Mouse (Mus musculus) forebrain, embryonic 13.5 days (tissue): ENCODE results near the gene A630073D07Rik. TPM values are rescaled to one million over a fixed set of nuclear protein-coding genes. Genes with fewer than 3 reads are reported as not detected.
"Not testable (repeated sequence)": the region's sequence is repeated elsewhere in the genome, so short reads cannot be mapped to it uniquely, and the experiment has no call there.

Experiments used
- ATAC-seq: fragments of 200-750 bp; cut with Nextera tagmentation; 2 replicates; pipeline ENCODE4 v1.8.0; 2017
- H3K27ac ChIP-seq: fragments of 300-500 bp; sonication (generic); 2 replicates; pipeline ENCODE4 v1.5.1; 2015; ENCODE audit warnings: inconsistent platforms, mild to moderate bottlenecking, moderate library complexity
- H3K27me3 ChIP-seq: fragments of 300-500 bp; sonication (generic); 2 replicates; pipeline ENCODE4 v1.6.1; 2015; ENCODE audit warnings: mild to moderate bottlenecking, inconsistent platforms
- H3K36me3 ChIP-seq: fragments of 300-500 bp; sonication (generic); 2 replicates; pipeline ENCODE4 v1.6.1; 2015; ENCODE audit warnings: mild to moderate bottlenecking, inconsistent platforms; ENCODE audit not compliant: poor library complexity, severe bottlenecking
- H3K4me1 ChIP-seq: fragments of 300-500 bp; sonication (generic); 2 replicates; pipeline ENCODE4 v1.6.1; 2015; ENCODE audit warnings: inconsistent platforms
- H3K4me2 ChIP-seq: fragments of 300-500 bp; sonication (generic); 2 replicates; pipeline ENCODE4 v1.6.1; 2015; ENCODE audit warnings: inconsistent platforms, mild to moderate bottlenecking, moderate library complexity
- H3K4me3 ChIP-seq: fragments of 300-500 bp; sonication (generic); 2 replicates; pipeline ENCODE4 v1.5.1; 2015; ENCODE audit warnings: mild to moderate bottlenecking, inconsistent platforms
- H3K9ac ChIP-seq: fragments of 300-500 bp; sonication (generic); 2 replicates; pipeline ENCODE4 v1.6.1; 2015; ENCODE audit warnings: mild to moderate bottlenecking, inconsistent platforms
- H3K9me3 ChIP-seq: fragments of 300-500 bp; sonication (generic); replicated peaks from 2 replicates; pipeline ENCODE4 v1.6.1; 2016; ENCODE audit warnings: inconsistent platforms
- WGBS: fragments of 180-500 bp; shearing (Covaris S2); methylation state at CpG from one replicate; pipeline ENCODE4 v1.1.7; 2015; 5-methylcytosine and 5-hydroxymethylcytosine counted together
- polyA plus RNA-seq: library from polyadenylated mRNA; unstranded; fragments of >200 nt; fragmentation: Nextera tagmentation; extraction: Ambion mirVana; gene quantifications from 2 replicates; pipeline ENCODE4 v1.2.1, GENCODE M21; 2015

Gene A630073D07Rik
- not detected in 2 replicates for polyA plus RNA-seq

GRCm38 (mm10) chr6:132651426-132651825 lies at the start of gene A630073D07Rik:
TSS of gene A630073D07Rik (minus strand) at chr6:132651526.
- Histone ChIP-seq H3K36me3 (no peaks in the 10 kb centered on the region), H3K27me3 (no peaks in the 10 kb centered on the region), H3K27ac (no peak within 1 kb of the TSS), H3K4me1 (no peaks in the 10 kb centered on the region), H3K9me3 (no peaks in the 10 kb centered on the region), H3K4me3 (no peak within 1 kb of the TSS), H3K9ac (no peak within 1 kb of the TSS), H3K4me2 (no peak within 1 kb of the TSS)
- no peak for ATAC-seq
- WGBS: 79% methylated on average over 1 of the region's 1 CpGs

GRCm38 (mm10) chr6:132700907-132701306 lies 49.6 kb upstream of the A630073D07Rik start, which contains the start of gene Tas2r121:
TSS of gene Tas2r121 (minus strand) at chr6:132701007.
- ATAC-seq: no peak
- Histone ChIP-seq H3K9me3 (0 out of 2 replicates have a peak, but pooled peaks cover 2% of the 10 kb centered on the region), H3K4me2 (no peak within 1 kb of the TSS), H3K27me3 (no peaks in the 10 kb centered on the region), H3K27ac (no peak within 1 kb of the TSS), H3K9ac (no peak within 1 kb of the TSS), H3K4me1 (no peaks in the 10 kb centered on the region), H3K4me3 (no peak within 1 kb of the TSS), H3K36me3 (no peaks in the 10 kb centered on the region)
- WGBS: 72% methylated on average over 1 of the region's 1 CpGs

- not testable (repeated sequence) for H3K9ac ChIP-seq, H3K27me3 ChIP-seq, H3K4me3 ChIP-seq, ATAC-seq, H3K27ac ChIP-seq, H3K4me1 ChIP-seq, H3K4me2 ChIP-seq, H3K36me3 ChIP-seq
- H3K9me3 ChIP-seq: peaks cover 12% of the 10 kb centered on the region
- whole genome bisulfite sequencing: 87% methylated on average over 7 of the region's 7 CpGs
Observed at GRCm38 (mm10) chr6:132691596-132691995, 40.3 kb upstream of the A630073D07Rik start.

- H3K27me3 ChIP-seq: no peaks in the 10 kb centered on the region
- no peak for ATAC-seq
- H3K4me3 ChIP-seq: no peak within 1 kb of the TSS
- H3K9ac ChIP-seq: no peak within 1 kb of the TSS
- H3K4me1 ChIP-seq: no peaks in the 10 kb centered on the region
- no peak within 1 kb of the TSS for H3K4me2 ChIP-seq
- peaks cover 8% of the 10 kb centered on the region; the same call in 1 of the 2 replicates for H3K9me3 ChIP-seq
- H3K27ac ChIP-seq: no peak within 1 kb of the TSS
- no peaks in the 10 kb centered on the region for H3K36me3 ChIP-seq
Observed at GRCm38 (mm10) chr6:132656653-132657052, 5.3 kb upstream of the A630073D07Rik start, which contains the start of gene Tas2r120. TSS of gene Tas2r120 (plus strand) at chr6:132656953.

GRCm38 (mm10) chr6:132649399-132649798 lies 1.9 kb downstream of the A630073D07Rik start:
- Histone ChIP-seq H3K27me3 (no peaks in the 10 kb centered on the region), H3K27ac (no peak overlapping the region), H3K9ac (no peak overlapping the region), H3K4me2 (no peak overlapping the region), H3K4me1 (no peaks in the 10 kb centered on the region), H3K4me3 (no peak overlapping the region), H3K9me3 (no peaks in the 10 kb centered on the region), H3K36me3 (no peaks in the 10 kb centered on the region)
- ATAC-seq: no peak

GRCm38 (mm10) chr6:132595613-132596012 lies 55.7 kb downstream of the A630073D07Rik start, which contains the start of gene Prp2:
TSS of gene Prp2 (plus strand) at chr6:132595913.
- H3K36me3 ChIP-seq, H3K9ac ChIP-seq, H3K4me2 ChIP-seq, H3K4me3 ChIP-seq, ATAC-seq, H3K27me3 ChIP-seq, H3K9me3 ChIP-seq, H3K4me1 ChIP-seq, H3K27ac ChIP-seq: not testable (repeated sequence)
- 78% methylated on average over 2 of the region's 2 CpGs for WGBS

Other genes starting within 250 kb of the A630073D07Rik start
- gene Prh1, start 81.7 kb downstream of the A630073D07Rik start, polyA plus RNA-seq: not detected in 2 replicates
- not detected in 2 replicates for gene Prp2, start 55.6 kb downstream of the A630073D07Rik start, polyA plus RNA-seq
- not detected in 2 replicates for gene Tas2r120, start 5.4 kb upstream of the A630073D07Rik start, polyA plus RNA-seq
- not detected in 2 replicates for gene Tas2r121, start 49.5 kb upstream of the A630073D07Rik start, polyA plus RNA-seq
- gene Tas2r122, start 60.4 kb upstream of the A630073D07Rik start, polyA plus RNA-seq: not detected in 2 replicates
- not detected in 2 replicates for gene Tas2r115, start 86.5 kb upstream of the A630073D07Rik start, polyA plus RNA-seq
- not detected in 2 replicates for gene Tas2r124, start 103.2 kb upstream of the A630073D07Rik start, polyA plus RNA-seq
- not detected in 2 replicates for gene Tas2r102, start 110.6 kb upstream of the A630073D07Rik start, polyA plus RNA-seq
- not detected in 2 replicates for gene Tas2r136, start 126.6 kb upstream of the A630073D07Rik start, polyA plus RNA-seq
- not detected in 2 replicates for gene Tas2r117, start 151.3 kb upstream of the A630073D07Rik start, polyA plus RNA-seq
- not detected in 2 replicates for gene Tas2r123, start 195.6 kb upstream of the A630073D07Rik start, polyA plus RNA-seq
- not detected in 2 replicates for gene Tas2r116, start 203.9 kb upstream of the A630073D07Rik start, polyA plus RNA-seq
- gene Tas2r110, start 216.5 kb upstream of the A630073D07Rik start, polyA plus RNA-seq: not detected in 2 replicates
- not detected in 2 replicates for gene Tas2r113, start 241.5 kb upstream of the A630073D07Rik start, polyA plus RNA-seq